ENCODE assay signal across 8 mouse cellular contexts in genomic region chr11:44833351-44833996, GRCm38 (mm10).
DNase-seq lines count a peak whose midpoint lies in the region; ATAC-seq lines count a peak whose summit lies in the region.

No protein-coding gene starts in this region.

- 17% methylated on average over 18 of the region's 18 CpGs for WGBS in forebrain, embryonic 13.5 days
- WGBS in midbrain, embryonic 12.5 days = 20% methylated on average over 18 of the region's 18 CpGs

- H3K27me3 ChIP-seq in forebrain, embryonic 13.5 days = peaks cover 66% of the 10 kb centered on the region
- H3K27me3 ChIP-seq in midbrain, embryonic 12.5 days = peaks cover 12% of the 10 kb centered on the region; the same call in 1 of the 2 replicates

- no peaks in the 10 kb centered on the region for H3K36me3 ChIP-seq in forebrain, embryonic 13.5 days (ENCODE audit: poor library complexity, severe bottlenecking)
- no peaks in the 10 kb centered on the region for H3K36me3 ChIP-seq in midbrain, embryonic 12.5 days

- H3K4me1 ChIP-seq in forebrain, embryonic 13.5 days = peaks cover 23% of the 10 kb centered on the region
- peaks cover 25% of the 10 kb centered on the region for H3K4me1 ChIP-seq in midbrain, embryonic 12.5 days

- H3K4me3 ChIP-seq in forebrain, embryonic 13.5 days = peak overlapping the region; percentile 13
- H3K4me3 ChIP-seq in midbrain, embryonic 12.5 days = peak overlapping the region; percentile 22

- DNase-seq in cerebellum, adult 11 months = peak; percentile 9
- DNase-seq in ZHBTc4 (ENCODE audit: low read depth, low spot score) (peak; percentile 21), MN1 (ENCODE audit: low spot score) (no peak)
- no peak for DNase-seq in urinary bladder, postnatal 36 days (ENCODE audit: low spot score in 2 of 2)
- no peak for DNase-seq in layer of hippocampus, postnatal 36 days

- no peak overlapping the region for H3K9ac ChIP-seq in forebrain, embryonic 13.5 days
- H3K9ac ChIP-seq in midbrain, embryonic 12.5 days (replicated peaks) = peak overlapping the region; percentile 24; the same call in 1 of the 2 replicates

- H3K27ac ChIP-seq in forebrain, embryonic 13.5 days = peak overlapping the region; percentile 48
- H3K27ac ChIP-seq in midbrain, embryonic 12.5 days (replicated peaks) = peak overlapping the region; percentile 83

- no peak for ATAC-seq in cerebellum, adult (ENCODE audit: insufficient number of reproducible peaks, low FRiP score, low TSS enrichment)
- ATAC-seq in forebrain, embryonic 13.5 days = peak; percentile 52; the same call in 1 of the 2 replicates
- peak; percentile 29; the same call in 1 of the 2 replicates for ATAC-seq in midbrain, embryonic 12.5 days (ENCODE audit: low FRiP score, low read depth)

- H3K4me2 ChIP-seq in forebrain, embryonic 13.5 days = peak overlapping the region; percentile 48
- H3K4me2 ChIP-seq in midbrain, embryonic 12.5 days (replicated peaks) = peak overlapping the region; percentile 46

- H3K9me3 ChIP-seq in forebrain, embryonic 13.5 days (replicated peaks) = no peaks in the 10 kb centered on the region
- no peaks in the 10 kb centered on the region for H3K9me3 ChIP-seq in midbrain, embryonic 12.5 days

Comparison
In these comparisons a context has a peak if more than half of its experiments do, and no peak if none do; other contexts are left out.
1. DNase-seq: peak in cerebellum, adult 11 months (single experiment) and ZHBTc4 (single experiment); none in MN1 (single experiment), urinary bladder, postnatal 36 days (0 of 2) and layer of hippocampus, postnatal 36 days (0 of 2).